Mouse (Mus musculus): Measurements from ENCODE around the gene Foxo6.

DNA sequence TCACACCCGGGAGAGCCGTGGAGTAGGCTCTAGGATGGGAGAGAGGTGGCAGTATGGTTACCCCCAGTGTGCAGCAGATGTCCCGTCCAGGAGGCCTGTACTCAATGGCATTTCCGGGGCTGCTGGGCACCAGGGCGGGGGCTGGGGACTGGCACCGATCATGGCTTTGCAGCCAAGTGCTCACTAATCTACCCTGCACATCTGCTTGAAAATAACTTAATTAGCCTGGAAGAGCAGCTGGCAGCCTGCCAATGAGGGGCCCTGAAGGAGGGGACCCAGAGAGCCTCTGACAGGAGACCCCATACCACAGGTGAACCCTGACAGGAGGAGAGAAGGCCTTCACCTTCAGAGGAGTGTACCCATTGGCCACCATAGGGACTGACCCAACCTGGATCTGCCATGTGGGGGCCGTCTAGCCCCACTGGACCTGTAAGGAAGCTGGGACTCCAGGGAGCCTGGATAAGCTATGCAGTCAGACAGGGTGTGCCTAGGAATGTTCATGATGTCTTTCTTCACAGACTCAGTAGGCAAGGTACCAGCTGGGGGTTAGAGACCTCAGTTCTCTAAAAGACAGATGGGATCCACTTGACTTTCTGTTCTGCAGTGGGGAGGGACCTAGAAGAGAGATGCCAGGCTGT lies 63.9 kb downstream of the Foxo6 start:
- TF ChIP-seq CTCF (IDR thresholded peaks at IDR 0.05; ENCODE audit: low read depth) (no peak), EP300 (optimal IDR thresholded peaks at IDR 0.05) (no peak)
